In genomic region chr16:48323602-48324345, GRCm38 (mm10) we compare ENCODE assay signal across 42 mouse cellular contexts. TPM values are rescaled to one million over a fixed set of nuclear protein-coding genes. Genes with fewer than 3 reads are reported as not detected.
"Had no signal": no experiment of that assay in that cellular context is flagged by ENCODE, and none has a peak within 500 bp of the region (broad histone marks: within the 10 kb centered on the region; RNA-seq: fewer than 3 reads in every experiment).

No protein-coding gene starts in this region.

- H3K4me1 ChIP-seq: heart, embryonic 10.5 days; heart, embryonic 12.5 days; hindbrain, embryonic 13.5 days; hindbrain, embryonic 15.5 days; kidney, embryonic 15.5 days; limb, embryonic 10.5 days; limb, embryonic 12.5 days; liver, embryonic 13.5 days; liver, embryonic 15.5 days had no signal

- H3K27ac ChIP-seq: heart, embryonic 10.5 days; hindbrain, embryonic 13.5 days; hindbrain, embryonic 15.5 days; hindbrain, postnatal 0 days; kidney, embryonic 15.5 days; kidney, postnatal 0 days; left cerebral cortex, adult 2 months; limb, embryonic 10.5 days; limb, embryonic 12.5 days; liver, embryonic 13.5 days; liver, embryonic 15.5 days had no signal

- H3K4me3 ChIP-seq: heart, embryonic 10.5 days; heart, embryonic 12.5 days; hindbrain, embryonic 13.5 days; hindbrain, embryonic 15.5 days; kidney, embryonic 15.5 days; left cerebral cortex, adult 2 months; limb, embryonic 10.5 days; limb, embryonic 12.5 days; liver, embryonic 13.5 days; liver, embryonic 15.5 days had no signal

- H3K36me3 ChIP-seq: heart, embryonic 10.5 days; heart, embryonic 12.5 days; hindbrain, embryonic 13.5 days; hindbrain, embryonic 15.5 days; kidney, embryonic 15.5 days; limb, embryonic 10.5 days; limb, embryonic 12.5 days; liver, embryonic 13.5 days; liver, embryonic 15.5 days had no signal

- DNase-seq: gastrocnemius, postnatal 14 days; gastrocnemius, postnatal 36 days; heart, adult 18-20 months; heart, postnatal 14 days; heart, postnatal 36 days; kidney, adult 11 months; kidney, adult 2 months; kidney, adult 9 months; kidney, postnatal 14 days; kidney, postnatal 36 days; liver; liver, embryonic 13.5 days; liver, postnatal 0 days; lung, adult 2 months had no signal

- H3K9me3 ChIP-seq: heart, embryonic 10.5 days; heart, embryonic 12.5 days; hindbrain, embryonic 13.5 days; hindbrain, embryonic 15.5 days; kidney, embryonic 15.5 days; limb, embryonic 10.5 days; limb, embryonic 12.5 days; liver, embryonic 13.5 days; liver, embryonic 15.5 days had no signal

- H3K9ac ChIP-seq: heart, embryonic 12.5 days; hindbrain, embryonic 13.5 days; hindbrain, embryonic 15.5 days; kidney, embryonic 15.5 days; limb, embryonic 12.5 days; liver, embryonic 13.5 days; liver, embryonic 15.5 days; liver, postnatal 0 days had no signal

- ATAC-seq: hindbrain, postnatal 0 days; intestine, embryonic 16.5 days; liver, postnatal 0 days had no signal

- H3K4me2 ChIP-seq: heart, embryonic 12.5 days; hindbrain, embryonic 13.5 days; hindbrain, embryonic 15.5 days; kidney, embryonic 15.5 days; limb, embryonic 12.5 days; liver, embryonic 11.5 days; liver, embryonic 13.5 days; liver, embryonic 15.5 days had no signal

- H3K27me3 ChIP-seq: heart, embryonic 12.5 days; hindbrain, embryonic 13.5 days; hindbrain, embryonic 15.5 days; kidney, embryonic 15.5 days; limb, embryonic 12.5 days; liver, embryonic 13.5 days; liver, embryonic 15.5 days had no signal

RNA-seq across cellular contexts. Expression of gene Dppa2, which starts 20.1 kb away (rescaled TPM):
- total RNA-seq: gastrocnemius, adult 8-10 months; gastrocnemius, postnatal 14 days; gastrocnemius, postnatal 36 days; heart, adult 18-20 months; heart, adult 8-10 months; heart, postnatal 14 days; heart, postnatal 36 days; hematopoietic stem cell, adult 5-6 weeks; layer of hippocampus, adult 18-20 months; layer of hippocampus, postnatal 25 days; left cerebral cortex, adult 2 months; left cerebral cortex, postnatal 25 days had no signal
- polyA plus RNA-seq: gonadal fat pad, adult 2 months; heart, embryonic 10.5 days; heart, embryonic 12.5 days; heart, embryonic 14.5 days; heart, embryonic 16.5 days; hindbrain, embryonic 11.5 days; hindbrain, postnatal 0 days; kidney, adult 2 months; kidney, embryonic 15.5 days; kidney, postnatal 0 days; large intestine, adult 2 months; limb, embryonic 10.5 days; limb, embryonic 12.5 days; liver, embryonic 13.5 days; liver, embryonic 15.5 days; liver, postnatal 0 days; lung, adult 2 months had no signal

RNA-seq across cellular contexts. Expression of gene Dppa4, which starts 40.2 kb away (rescaled TPM):
- total RNA-seq: gastrocnemius, adult 8-10 months; gastrocnemius, postnatal 14 days; gastrocnemius, postnatal 36 days; heart, adult 18-20 months; heart, adult 8-10 months; heart, postnatal 14 days; heart, postnatal 36 days; hematopoietic stem cell, adult 5-6 weeks; hindbrain, postnatal 0 days; layer of hippocampus, adult 18-20 months; layer of hippocampus, adult 8-10 months; layer of hippocampus, postnatal 10 days; layer of hippocampus, postnatal 25 days; left cerebral cortex, adult 2 months; left cerebral cortex, postnatal 25 days had no signal
- polyA plus RNA-seq: gonadal fat pad, adult 2 months; heart, embryonic 10.5 days; heart, embryonic 12.5 days; heart, embryonic 14.5 days; heart, embryonic 16.5 days; hindbrain, embryonic 11.5 days; hindbrain, embryonic 13.5 days; hindbrain, embryonic 15.5 days; hindbrain, postnatal 0 days; intestine, embryonic 14.5 days; intestine, embryonic 16.5 days; kidney, adult 2 months; kidney, embryonic 15.5 days; kidney, postnatal 0 days; large intestine, adult 2 months; limb, embryonic 10.5 days; limb, embryonic 12.5 days; limb, embryonic 14.5 days; liver, embryonic 15.5 days; liver, postnatal 0 days; lung, adult 2 months had no signal
